Mouse (Mus musculus) retina, postnatal 1 day (tissue): ENCODE measurements around the gene Lman2.
A peak's percentile ranks its signal among the peaks of the same experiment; 100 is the strongest.

ENCODE experiments used
- DNase-seq: peaks from one replicate; pipeline ENCODE4 v3.0.0-alpha.2; 2012

Lman2 gene

DNA sequence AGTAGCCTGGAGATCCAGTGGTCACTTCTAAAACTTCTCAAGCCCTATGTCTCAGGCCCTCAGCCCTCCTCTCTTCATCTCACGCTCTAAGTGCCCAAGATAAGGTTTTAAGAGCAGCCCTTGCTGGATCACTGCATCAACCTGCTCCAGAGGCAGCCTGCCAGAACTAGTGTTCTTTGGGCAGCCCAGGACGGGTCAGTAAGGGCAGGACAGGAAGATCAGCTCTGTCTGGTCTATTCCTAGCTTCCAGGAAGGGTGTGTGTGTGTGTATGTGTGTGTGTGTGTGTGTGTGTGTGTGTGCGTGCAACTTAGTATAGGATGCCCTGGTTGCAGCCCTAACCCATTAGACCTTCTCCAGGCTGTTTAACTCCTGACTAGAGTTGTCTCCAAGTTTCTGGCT is 7.7 kb upstream of the Lman2 start:
- DNase-seq, result no peak

DNA sequence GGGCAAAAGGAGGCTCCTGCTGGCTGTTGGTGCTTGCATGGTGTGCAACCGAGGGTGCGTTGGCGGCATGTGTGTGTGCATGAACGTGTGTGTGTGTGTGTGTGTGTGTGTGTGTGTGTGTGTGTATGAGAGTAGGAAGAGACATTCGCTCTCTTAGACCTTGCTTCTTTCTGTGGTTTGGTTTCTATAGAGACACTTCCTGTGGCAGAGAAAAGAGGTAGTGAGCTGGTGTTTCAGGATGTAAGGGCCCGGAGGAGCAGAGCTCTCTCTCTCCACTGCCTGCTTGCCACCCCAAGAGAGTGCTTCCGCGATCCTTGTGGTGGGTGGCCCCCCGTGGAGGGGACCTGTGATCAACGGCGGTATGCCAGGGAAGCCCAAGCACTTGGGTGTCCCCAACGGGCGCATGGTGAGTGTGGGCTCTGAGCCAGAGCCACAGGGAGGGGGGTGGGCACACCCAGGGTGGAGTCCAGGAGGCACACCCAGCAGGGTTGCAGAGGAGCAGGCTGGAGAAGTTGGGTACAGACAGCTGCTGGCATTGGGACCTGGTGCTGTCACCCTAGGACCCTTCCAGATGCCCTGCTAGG is 7.0 kb upstream of the Lman2 start, which contains the start of gene Rgs14:
Gene Rgs14, plus strand, starts transcription at position 202 of the 584 bp plus-strand sequence.
- no peak for DNase-seq

DNA sequence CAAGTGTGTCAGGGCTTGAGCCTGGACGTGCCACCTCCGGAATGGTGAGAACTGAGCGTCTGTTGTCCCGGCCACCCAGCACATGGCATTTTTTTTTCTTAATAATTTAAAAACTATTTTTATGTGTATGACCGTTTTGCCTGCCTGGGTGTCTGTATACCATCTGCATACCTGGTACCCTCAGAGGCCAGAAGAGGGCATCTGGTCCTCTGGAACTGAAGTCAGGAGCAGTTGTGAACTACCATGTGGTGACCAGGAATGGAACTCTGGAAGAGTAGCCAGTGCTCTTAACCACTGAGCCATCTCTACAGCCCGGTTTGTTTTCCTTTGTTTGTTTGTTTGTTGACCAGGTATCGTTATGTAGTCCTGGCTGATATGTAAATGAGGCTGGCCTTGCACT is 5.8 kb upstream of the Lman2 start:
- DNase-seq, result no peak

DNA sequence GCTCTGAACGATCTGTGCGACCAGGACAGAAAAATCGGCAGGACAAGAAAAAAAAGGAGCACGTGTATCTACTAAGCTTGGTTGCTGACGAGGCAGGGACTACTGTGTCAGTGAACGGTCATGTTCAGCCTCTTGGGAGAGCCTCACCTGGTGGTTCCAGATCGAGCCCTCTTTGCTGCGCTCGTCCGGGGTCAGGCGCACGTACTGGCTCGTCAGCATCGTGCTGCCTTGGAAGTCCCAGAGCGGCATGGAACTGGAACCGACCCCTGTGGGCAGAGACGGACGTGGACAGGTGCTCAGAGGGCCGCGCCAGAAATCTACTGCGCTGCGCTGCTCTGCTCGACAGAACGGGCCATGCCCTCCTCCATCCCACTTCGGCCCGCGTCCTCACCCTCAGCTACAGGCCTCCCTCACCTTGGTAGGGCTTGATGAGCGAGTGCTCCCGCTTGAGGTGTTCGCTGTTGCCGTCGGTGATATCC is 570 bp downstream of the Lman2 start:
- no peak for DNase-seq

DNA sequence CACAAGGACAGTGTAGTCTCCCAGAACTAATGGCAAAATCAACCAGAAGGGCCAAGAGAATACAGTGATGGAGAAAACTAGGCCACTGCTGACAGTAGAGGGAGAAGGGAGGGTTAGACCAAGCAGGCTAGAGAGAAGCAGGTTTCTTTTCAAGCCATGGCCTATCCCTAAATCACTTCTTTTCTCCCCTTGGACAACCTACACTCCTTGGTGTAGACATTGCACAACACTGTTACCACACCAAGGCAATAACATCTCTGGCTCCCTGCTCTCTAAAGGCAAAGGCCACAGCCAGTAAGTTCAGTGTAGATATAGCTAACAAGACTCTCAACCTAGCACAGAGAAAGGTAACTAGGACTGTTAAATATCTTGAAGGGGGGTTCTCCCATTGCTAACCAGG is 1.4 kb downstream of the Lman2 start:
- no peak for DNase-seq

DNA sequence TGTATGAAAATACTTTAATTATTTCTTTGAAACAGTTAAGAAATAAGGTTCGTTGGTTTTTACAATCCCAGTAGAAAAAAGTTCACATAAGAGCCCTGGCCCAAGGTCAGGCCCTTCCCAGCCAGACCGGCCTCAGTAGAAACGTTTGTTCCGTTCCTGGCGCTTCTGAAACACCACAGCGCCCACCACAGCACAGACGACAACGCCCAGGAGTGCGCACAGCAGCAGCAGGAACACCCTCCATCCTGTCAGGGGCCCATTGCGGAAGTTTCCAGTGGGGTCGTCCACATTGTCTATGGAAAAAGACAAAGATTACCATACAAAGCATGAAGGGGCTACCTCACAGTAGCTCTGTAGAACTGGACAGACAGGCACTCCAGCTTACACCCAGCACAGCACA is 15.8 kb downstream of the Lman2 start:
- DNase-seq, result no peak

DNA sequence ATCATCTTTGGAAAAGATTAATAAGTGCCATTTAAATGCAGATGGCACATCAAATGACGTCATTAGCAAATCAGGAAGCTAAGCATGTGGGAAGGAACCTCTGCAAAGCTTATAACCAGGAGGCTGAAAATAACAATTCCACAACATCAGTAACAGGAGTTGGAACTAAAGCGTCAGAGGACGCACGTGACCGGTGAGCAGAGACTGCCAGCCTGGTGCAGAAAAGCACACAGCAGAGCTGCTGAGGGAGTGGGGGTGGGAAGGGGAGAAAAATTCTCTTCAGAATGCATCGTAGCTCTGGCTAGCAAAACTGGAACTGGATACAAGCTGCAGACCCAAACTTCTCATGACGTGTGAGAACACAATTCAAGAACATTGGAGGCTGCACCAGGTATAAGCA is 18.3 kb downstream of the Lman2 start:
- DNase-seq, result no peak

DNA sequence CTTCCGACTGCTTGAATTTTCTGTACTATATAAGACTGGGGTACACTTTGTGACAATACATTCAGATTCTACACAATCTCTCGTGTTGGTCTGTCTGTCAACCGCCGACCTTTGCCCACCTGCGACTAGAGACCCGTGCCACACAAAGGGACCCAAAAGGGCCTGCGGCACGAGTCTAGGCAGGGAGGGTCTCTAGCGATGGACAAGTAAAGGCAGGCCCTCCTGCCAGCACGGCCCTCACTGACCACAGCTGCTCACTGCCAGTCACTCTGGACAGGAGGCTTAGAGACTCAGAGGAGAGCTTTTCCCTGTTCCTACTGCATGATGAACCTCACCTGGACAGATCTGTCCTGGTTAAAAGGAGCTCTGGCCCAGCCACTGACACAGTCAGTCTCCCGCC is 20.1 kb downstream of the Lman2 start:
- DNase-seq, result no peak

DNA sequence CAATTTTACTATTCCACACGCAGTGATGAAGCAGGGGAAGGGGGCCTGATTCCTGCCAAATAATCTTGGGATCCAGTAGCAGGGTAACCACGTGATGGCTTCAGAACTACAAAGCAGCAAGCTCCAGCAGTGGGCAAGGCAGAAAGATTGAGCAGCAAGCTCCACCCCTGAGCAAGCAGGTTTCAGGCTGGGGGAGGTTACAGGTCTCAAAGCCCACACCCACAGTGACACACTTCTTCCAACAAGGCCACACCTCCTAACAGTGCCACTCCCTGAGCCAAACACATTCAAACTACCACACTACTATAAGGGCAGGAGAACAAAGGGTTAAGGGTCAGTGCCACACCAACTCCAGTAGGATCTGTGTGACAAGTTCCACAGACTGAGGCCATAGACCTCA is 23.3 kb downstream of the Lman2 start:
- DNase-seq, result no peak

DNA sequence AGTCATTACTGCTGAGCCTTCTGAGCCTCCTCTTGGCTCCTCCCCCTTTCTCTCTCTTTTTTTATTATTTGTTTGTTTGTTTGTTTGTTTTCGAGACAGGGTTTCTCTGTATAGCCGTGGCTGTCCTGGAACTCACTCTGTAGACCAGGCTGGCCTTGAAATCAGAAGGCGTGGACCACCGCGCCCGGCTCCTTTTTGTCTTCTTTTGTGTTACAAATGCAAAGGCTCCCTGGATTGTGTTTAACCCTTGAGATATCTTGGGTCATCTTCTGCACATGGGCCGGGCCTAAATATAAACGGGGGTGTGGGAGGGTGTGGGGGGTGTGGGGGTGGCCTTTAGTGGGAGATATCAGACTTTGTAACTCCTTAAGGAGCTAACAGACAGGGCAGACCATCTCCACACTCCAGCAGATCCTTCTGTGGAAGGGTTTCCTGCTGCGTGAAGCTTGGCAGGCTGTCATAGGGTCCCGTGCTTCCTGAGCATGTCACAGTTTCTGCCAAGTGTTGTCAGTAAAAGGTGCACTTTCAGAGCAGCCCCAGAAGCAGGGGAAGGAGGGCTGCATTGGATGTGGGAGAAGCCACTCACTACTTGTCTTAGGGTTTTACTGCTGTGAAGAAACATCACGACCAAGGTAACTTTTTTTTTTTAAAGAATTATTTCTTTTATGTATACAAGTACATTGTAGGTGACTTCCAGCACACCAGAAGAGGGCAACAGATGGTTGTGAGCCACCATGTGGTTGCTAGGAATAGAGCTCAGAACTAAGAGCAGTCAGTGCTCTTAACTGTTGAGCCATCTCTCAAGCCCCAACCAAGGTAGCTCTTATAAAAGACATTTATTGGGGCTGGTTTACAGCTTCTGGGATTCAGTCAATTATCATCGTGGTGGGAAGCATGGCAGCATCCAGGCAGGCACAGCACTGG is 24.2 kb downstream of the Lman2 start:
- no peak for DNase-seq

DNA sequence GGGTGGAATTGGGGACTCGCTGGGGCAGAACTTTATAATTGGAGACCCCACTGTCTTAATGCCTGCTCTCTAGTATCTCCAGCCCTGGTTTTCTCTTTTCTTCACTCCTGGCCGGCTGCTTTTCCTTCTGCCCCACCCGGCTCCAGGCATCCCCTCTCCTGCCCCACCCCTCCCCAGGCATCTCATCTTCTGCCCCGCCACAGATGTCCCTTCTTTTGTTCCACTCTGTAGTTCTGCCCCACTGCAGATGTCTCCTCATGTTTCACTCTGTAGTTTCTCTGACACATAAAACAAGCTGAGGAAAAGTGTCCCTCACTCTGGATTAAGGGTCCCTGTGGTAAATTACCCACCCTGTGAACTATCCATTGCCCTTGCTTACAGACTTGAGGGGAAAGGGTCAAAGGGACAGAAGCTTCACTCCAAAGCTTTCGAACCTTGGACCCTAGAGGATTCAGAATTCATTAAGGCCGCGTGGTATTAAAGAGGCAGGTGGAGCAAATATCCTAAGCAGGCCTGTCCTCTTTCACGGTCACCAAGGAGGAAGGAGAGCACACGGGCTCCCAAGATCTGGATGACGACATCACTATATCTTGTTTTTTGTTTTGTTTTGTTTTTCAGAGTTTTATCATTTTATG is 25.1 kb downstream of the Lman2 start:
- DNase-seq, result no peak

DNA sequence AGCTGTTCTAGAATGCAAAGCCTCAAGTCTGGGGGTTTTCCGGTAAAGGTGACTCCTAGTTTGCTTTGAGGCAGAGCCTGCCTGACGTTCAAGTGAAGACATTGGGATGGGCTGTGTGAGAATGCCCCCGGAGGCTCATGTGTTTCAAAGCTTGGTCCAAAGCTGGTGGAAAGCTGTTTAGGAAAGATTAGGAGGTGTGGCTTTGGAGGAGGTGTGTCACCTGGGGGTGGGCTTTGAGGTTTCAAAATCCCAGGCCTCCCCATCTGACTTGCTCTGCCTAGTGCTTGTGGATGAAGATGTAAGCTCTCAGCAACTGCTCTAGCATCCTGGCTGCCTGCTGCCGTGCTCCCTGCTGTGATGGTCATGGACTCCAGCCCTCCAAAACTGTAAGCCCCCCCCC is 26.9 kb downstream of the Lman2 start:
- no peak for DNase-seq

DNA sequence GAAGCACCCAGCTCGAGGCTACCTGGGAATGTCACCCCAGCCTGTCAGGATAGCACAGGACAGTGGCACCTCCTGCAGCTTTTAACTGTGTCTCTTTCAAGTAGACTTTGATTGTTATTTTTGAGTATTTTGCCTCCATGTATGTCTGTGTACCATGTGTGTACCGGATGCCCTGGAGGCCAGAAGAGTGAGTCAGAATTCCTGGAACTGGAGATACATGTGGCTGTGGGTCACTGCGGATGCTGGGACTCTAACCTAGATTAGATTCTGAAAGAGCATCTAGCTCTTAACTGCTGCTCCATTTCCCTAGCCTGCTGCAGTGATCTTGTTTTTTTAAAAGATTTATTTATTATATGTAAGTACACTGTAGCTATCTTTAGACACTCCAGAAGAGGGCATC is 30.3 kb downstream of the Lman2 start:
- DNase-seq, result no peak

DNA sequence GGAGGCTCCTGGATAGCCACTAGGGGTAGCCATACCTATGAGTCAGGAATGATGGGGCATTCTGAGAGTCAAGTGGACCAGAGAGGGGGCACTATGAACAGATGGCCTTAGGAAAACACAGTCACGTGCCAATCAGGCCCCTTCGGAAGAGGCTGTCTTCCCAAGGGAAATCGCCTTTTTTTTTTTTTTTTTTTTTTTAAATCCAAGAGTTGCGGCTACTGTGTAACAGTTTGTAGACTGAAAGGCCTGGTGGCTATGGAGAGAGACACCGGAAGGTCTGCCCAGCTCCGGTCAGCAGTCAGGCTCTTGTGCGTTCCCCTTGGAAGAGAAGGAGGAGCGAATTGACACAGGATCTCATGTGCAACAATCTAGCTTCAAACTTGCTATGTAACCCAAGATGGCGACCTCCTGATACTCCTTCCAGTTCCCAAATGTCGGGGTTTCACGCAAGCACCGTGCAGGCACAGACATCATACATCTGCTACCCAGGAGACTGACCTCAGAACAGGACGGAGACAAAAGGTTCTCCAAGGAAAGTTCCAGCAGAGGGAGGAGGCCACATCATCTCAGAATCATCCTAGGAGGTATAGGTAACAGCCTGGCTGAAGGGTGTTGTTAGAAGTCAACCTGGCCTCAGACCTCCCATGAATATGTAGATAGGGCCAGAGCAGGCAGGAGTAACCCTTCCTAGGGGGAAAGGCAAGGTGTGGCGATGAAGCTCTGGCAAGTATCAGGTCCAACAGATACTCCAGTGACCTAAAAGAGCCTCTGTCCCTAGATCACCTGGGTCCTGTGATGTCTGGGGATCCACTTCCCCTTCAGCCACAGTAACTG is 31.8 kb downstream of the Lman2 start:
- no peak for DNase-seq

DNA sequence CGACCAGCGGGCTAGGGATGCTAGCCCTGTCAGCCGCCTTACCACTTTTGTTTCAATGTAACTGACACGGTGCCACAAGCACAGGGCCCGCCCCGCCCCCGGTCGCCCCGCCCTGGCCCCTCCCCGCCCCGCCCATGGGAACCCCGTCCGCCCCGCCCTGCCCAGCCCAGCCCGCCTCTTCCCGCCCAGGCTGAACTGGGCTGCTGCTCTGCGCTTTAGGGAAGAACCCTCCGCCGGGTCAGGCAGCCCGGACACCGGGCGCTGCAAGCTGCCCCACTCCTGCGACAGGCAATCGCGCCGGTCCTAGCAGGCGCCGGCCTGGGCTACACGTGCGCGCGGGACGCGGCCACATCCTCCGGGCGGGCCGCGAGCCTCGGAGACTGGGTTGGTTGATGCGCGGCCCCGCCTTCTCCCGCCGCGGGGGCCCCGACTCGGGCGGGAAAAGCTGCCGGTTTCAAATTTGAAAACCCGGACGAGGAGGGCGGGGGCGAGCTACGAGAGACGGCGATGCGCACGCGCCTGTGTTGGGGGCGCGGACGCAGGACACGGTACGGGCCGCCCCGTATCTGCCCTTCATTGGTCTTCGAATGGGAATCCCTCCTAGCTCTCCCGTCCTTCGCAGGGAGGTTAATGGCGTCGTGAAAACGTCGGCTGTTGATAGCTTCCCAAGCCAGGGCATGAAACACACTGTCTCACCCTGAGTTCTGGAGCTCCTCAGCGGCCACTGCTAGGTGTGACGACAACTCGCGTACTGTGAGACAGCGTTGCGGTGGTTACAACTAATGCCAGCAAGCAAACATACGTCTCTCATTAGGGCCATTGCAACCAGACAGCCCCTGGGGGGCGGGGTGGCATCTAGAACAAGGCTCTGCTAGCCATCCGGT is 32.7 kb downstream of the Lman2 start, which contains the start of gene Mxd3:
Gene Mxd3, minus strand, starts transcription at position 141 of the 884 bp plus-strand sequence.
- DNase-seq, result peak; percentile 93

DNA sequence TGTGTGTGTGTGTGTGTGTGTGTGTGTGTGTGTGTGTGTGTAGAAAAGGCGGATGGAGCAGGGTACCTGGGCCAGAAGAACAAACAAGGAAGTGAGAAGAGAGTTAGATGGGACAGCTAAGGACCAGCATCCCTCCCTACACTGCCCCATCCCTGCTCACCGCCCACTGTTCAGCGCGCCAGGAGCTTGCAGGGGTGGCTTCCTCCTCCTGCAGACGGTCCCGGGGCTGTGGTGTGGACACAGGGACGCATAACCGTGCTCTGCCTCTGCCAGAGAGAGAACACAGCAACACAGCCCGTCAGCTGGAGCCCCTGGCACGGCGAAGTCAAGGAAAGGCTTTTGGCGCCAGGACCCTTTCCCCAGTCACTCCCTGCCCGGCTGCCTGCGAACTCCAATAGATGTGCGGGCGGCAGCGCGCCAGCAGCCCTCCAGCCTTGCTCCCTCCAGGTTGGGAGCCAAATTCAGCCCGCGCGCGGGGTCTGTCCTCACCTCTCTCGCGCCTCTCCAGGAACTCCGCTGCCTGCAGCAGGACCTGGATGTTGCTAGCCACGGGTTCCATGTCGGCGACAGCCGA is 33.4 kb downstream of the Lman2 start:
- DNase-seq, result no peak

DNA sequence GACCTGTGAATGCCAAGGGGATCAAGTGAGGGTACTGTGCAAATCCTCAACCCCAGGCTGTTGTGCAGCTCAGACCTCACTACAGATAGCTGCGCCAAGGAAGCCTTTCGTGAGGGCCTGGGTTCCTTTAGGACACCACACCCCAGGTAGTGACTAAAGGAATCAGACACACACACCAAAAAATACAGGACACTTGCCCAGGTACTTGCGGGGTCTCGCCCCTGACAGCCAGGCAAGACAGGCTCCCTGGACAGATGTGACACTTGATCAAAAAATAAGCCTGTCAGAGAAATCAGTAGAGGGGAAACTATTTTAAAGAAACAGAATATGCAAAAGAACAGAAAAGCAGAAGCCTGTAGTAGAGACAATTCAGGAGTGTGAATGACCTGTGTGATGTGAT is 33.9 kb downstream of the Lman2 start:
- no peak for DNase-seq

DNA sequence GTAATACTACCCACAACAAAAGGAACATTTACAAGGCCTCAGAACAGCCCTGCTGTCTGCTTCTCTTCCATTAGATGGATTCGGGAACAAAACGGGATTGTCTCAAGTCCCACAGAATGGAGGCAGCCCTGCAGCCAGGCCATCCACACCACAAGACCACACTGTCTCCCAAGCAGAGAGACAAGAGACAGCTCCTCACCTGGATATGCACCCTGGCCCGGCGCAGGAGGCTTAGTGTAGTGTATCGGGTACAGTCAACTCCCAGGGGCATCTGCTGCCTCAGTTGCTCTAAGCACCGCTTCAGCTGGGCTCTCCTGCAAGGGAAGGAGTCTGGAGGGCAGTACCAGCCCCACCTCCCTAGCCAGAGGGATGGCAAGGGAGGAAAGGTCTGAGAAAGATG is 34.4 kb downstream of the Lman2 start:
- DNase-seq, result no peak

DNA sequence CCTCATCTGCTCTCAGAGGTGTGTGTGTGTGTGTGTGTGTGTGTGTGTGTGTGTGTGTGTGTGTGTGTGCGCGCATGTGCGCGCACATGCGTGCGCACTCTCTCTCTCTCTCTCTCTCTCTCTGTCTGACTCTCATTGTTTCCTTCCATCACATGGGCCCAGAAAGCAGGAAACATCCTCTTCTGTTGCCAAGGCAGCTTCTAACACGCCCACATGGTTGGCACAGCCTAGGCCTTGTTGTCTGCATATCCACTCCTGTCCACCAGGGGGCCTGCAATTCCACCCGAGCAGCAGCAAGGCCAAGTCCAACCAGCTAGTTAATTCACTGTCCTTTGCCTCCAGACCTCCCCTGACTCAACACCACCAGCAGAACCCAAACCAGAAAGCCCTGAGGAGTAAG is 35.0 kb downstream of the Lman2 start:
- peak; percentile 92 for DNase-seq

DNA sequence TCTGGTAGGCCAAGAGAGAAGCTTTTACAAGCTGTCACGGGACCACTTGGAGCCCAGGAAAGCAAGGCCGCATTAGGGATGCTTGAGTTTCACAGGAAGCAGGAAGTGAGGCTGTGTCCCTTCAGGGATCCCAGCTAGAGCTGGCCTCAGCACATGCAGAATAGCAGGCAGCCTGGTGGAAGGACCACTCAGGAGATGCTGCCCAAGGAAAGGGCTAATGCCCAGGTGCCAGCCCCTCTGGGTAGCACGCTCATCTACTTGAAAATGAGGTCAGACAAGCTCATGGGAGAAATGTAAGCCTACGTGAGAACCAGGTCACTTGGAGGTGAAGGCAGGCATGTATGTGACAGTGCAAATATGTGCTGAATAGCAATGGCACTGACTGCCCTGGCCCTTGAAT is 35.4 kb downstream of the Lman2 start:
- peak; percentile 42 for DNase-seq

DNA sequence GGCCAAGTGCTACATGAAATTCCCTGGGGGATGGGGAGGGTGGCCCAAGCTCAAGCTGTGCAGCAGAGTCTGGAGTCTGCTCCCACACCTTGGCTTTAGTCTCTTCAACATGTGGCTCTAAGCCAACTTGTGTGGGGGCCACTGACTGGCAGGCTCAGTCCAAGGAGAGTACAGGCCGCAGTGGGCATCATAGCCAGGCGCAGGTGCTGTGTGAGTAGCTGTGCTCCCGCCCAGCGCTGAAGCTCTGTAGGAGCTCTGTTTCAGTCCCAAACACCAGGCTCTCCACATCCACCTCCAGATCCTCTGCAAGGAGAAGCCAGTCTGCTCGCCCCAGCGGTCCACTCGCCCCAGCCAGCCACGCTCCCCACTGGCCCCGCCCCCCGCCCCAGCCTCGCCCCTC is 37.0 kb downstream of the Lman2 start:
- DNase-seq, result no peak
